Mouse (Mus musculus) liver, embryonic 12.5 days (tissue): Measurements from ENCODE around the gene Qpct. TPM values are rescaled to one million over a fixed set of nuclear protein-coding genes. Genes with fewer than 3 reads are reported as not detected.

Experiments
- ATAC-seq: fragments of 200-750 bp; cut with Nextera tagmentation; 2 replicates; pipeline ENCODE4 v1.8.0; 2017; ENCODE audit warnings: moderate number of reproducible peaks, mild to moderate bottlenecking, moderate library complexity
- H3K27ac ChIP-seq: fragments of 300-500 bp; sonication (generic); 2 replicates; pipeline ENCODE4 v1.5.1; 2016; ENCODE audit warnings: mild to moderate bottlenecking
- H3K27me3 ChIP-seq: fragments of 300-500 bp; sonication (generic); replicated peaks from 2 replicates; pipeline ENCODE4 v1.6.1; 2016; ENCODE audit warnings: mild to moderate bottlenecking, moderate library complexity
- H3K36me3 ChIP-seq: fragments of 300-500 bp; sonication (generic); 2 replicates; pipeline ENCODE4 v1.6.1; 2016; ENCODE audit warnings: mild to moderate bottlenecking, moderate library complexity
- H3K4me1 ChIP-seq: fragments of 300-500 bp; sonication (generic); 2 replicates; pipeline ENCODE4 v1.6.1; 2016
- H3K4me2 ChIP-seq: fragments of 300-500 bp; sonication (generic); 2 replicates; pipeline ENCODE4 v1.6.1; 2016; ENCODE audit warnings: mild to moderate bottlenecking, moderate library complexity
- H3K4me3 ChIP-seq: fragments of 300-500 bp; sonication (generic); 2 replicates; pipeline ENCODE4 v1.5.1; 2016; ENCODE audit warnings: mild to moderate bottlenecking, moderate library complexity
- H3K9ac ChIP-seq: fragments of 300-500 bp; sonication (generic); 2 replicates; pipeline ENCODE4 v1.6.1; 2016; ENCODE audit warnings: mild to moderate bottlenecking, moderate library complexity
- H3K9me3 ChIP-seq: fragments of 300-500 bp; sonication (generic); replicated peaks from 2 replicates; pipeline ENCODE4 v1.6.1; 2016; ENCODE audit warnings: mild to moderate bottlenecking, moderate library complexity
- WGBS: fragments of 180-500 bp; shearing (Covaris S2); methylation state at CpG from one replicate; pipeline ENCODE4 v1.1.7; 2016; ENCODE audit not compliant: insufficient replicate concordance; 5-methylcytosine and 5-hydroxymethylcytosine counted together
- polyA plus RNA-seq: library from polyadenylated mRNA; unstranded; fragments of >200 nt; fragmentation: Nextera tagmentation; extraction: Ambion mirVana; gene quantifications from 2 replicates; pipeline ENCODE4 v1.2.1, GENCODE M21; 2016

Gene Qpct
- 10.0 and 11.7 TPM in 2 replicates for polyA plus RNA-seq

DNA sequence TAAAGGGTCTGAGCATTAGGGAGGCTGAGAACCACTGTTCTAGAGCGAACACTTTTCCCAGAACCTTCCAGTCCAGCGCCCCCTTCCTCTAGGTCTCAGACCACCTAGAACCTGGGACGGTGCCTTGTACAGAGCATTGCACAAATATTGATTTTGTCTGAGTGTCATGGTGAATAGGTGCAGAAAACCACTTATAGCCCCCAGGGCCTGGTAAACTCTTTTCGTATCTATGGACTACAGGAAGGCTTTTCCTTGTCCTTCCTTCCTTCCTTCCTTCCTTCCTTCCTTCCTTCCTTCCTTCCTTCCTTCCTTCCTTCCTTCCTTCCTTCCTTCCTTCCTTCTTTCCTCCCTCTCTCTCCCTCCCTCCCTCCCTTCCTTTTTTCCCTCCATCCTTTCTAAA lies at the start of gene Qpct:
TSS of gene Qpct (plus strand) at position 301 of the 400 bp plus-strand sequence.
- Histone ChIP-seq H3K27me3 (peaks cover 26% of the 10 kb centered on the region), H3K4me3 (peak within 1 kb of the TSS; percentile 52), H3K4me1 (0 out of 2 replicates have a peak, but pooled peaks cover 5% of the 10 kb centered on the region), H3K9me3 (no peaks in the 10 kb centered on the region), H3K27ac (no peak within 1 kb of the TSS), H3K9ac (peak within 1 kb of the TSS; percentile 44), H3K4me2 (peak within 1 kb of the TSS; percentile 71), H3K36me3 (no peaks in the 10 kb centered on the region)
- 58% methylated on average over 4 of the region's 4 CpGs for WGBS
- no peak for ATAC-seq

DNA sequence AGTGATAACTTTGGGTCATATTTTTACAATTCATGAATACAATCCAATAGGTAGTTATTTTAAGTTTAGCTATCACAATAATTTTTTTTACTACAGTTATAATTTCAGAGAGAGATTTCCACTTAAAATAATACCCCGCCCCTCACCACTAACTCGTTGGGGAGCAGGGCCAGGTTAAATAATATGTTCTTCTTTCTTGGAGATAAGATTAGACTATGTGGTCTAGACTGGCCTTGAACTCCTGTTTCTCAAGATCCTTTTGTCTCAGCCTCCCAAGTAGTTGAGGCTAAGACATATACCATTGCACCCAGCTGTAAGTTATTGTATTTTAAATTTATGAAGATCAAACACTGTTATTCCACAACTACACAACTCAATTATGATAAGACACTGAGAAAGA lies 38.1 kb upstream of the Qpct start:
- H3K36me3 ChIP-seq: peaks cover 26% of the 10 kb centered on the region
- ATAC-seq: no peak
- WGBS: 40% methylated on average over 2 of the region's 2 CpGs
- H3K9ac ChIP-seq: no peak overlapping the region
- H3K4me2 ChIP-seq: no peak overlapping the region
- no peak overlapping the region for H3K27ac ChIP-seq
- peaks cover 38% of the 10 kb centered on the region for H3K4me1 ChIP-seq
- H3K9me3 ChIP-seq: no peaks in the 10 kb centered on the region
- no peaks in the 10 kb centered on the region for H3K27me3 ChIP-seq
- H3K4me3 ChIP-seq: no peak overlapping the region

DNA sequence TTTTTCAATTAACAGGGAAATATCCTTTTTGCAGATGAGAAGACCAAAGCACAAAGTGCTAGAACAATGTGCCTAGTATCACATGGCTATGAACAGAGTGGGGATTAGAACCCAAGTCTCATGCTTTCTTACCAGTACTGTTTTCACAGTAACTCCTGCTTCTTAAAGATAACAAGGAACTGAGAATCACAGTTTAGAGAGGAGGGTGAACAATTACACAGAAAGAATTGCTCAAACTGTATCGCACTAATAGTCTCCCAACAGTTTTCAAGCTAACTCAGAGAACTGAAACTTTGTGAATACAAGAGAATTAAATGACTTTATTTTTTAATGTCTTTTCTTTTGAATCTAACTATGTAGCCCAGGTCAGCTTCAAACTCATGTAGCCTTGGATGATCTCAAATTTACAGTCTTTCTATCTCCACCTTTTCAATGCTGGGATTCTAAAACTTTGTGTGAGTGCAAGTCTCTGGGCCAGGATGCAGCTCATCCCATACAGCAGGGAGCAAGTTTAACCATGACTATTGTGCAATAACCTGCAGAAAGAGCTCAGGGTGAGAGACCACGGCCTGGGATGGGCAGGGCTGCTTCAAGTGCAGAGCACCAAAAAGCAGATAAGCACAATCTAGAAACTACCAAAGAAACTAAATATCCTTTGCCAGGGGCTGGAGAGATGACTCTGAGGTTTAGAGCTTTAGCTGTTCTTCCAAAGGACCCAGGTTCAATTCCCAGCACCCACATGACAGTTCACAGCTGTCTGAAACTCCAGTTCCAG lies 36.6 kb upstream of the Qpct start:
- Histone ChIP-seq H3K4me2 (peak overlapping the region; percentile 10; the same call in 1 of the 2 replicates), H3K36me3 (peaks cover 22% of the 10 kb centered on the region), H3K9me3 (no peaks in the 10 kb centered on the region), H3K4me1 (peaks cover 53% of the 10 kb centered on the region), H3K4me3 (no peak overlapping the region), H3K27ac (no peak overlapping the region), H3K27me3 (no peaks in the 10 kb centered on the region), H3K9ac (no peak overlapping the region)
- 42% methylated on average over 2 of the region's 2 CpGs for WGBS
- peak; percentile 79 for ATAC-seq

DNA sequence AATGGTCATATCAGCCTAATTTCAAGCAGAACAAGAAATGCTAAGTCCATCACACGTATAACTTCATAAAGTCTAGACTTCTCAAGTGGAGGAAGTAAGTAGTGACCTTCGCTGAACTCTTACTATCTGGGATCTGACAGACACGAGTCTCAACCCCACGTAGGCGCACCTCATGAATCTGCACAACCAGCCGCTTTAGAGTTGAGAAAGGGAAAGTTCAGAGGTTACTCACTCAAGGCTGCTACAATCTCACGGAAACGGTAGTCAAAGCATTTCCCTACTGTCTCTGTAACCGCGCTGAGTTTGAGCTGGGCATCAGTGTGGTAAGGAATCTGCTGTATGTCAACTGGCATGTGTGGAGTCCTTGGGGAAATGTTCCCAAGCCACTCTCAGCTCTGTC lies 35.9 kb upstream of the Qpct start:
- Histone ChIP-seq H3K27me3 (peaks cover 3% of the 10 kb centered on the region; the same call in 1 of the 2 replicates), H3K4me1 (peaks cover 54% of the 10 kb centered on the region), H3K9ac (no peak overlapping the region), H3K9me3 (no peaks in the 10 kb centered on the region), H3K27ac (no peak overlapping the region), H3K36me3 (peaks cover 21% of the 10 kb centered on the region), H3K4me3 (no peak overlapping the region), H3K4me2 (no peak overlapping the region)
- 42% methylated on average over 10 of the region's 10 CpGs for WGBS
- ATAC-seq: no peak

DNA sequence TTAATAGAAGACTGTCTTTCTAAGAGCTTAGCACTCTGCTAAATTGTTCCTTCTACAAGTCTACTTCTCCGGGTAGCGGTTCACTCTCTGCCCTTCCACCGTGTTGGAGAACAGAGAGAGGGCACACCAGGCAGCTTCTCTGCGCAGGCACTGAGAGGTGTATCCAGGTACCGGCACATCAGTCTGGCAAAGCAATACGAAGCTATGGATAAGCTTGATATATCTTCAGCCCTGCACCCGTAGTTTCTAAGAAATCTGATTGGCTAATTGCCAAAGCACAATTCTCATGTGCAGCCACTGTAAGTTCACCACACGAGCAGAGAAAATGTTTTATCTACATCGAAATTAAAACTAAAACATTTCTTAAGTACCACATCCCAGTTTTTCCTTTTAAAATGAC lies 33.3 kb upstream of the Qpct start:
- H3K36me3 ChIP-seq: no peaks in the 10 kb centered on the region
- H3K9ac ChIP-seq: no peak overlapping the region
- H3K4me1 ChIP-seq: peaks cover 59% of the 10 kb centered on the region
- peak overlapping the region; percentile 24 for H3K4me2 ChIP-seq
- ATAC-seq: no peak
- H3K27me3 ChIP-seq: peaks cover 13% of the 10 kb centered on the region
- H3K27ac ChIP-seq: no peak overlapping the region
- WGBS: 63% methylated on average over 9 of the region's 9 CpGs
- H3K4me3 ChIP-seq: no peak overlapping the region
- no peaks in the 10 kb centered on the region for H3K9me3 ChIP-seq

DNA sequence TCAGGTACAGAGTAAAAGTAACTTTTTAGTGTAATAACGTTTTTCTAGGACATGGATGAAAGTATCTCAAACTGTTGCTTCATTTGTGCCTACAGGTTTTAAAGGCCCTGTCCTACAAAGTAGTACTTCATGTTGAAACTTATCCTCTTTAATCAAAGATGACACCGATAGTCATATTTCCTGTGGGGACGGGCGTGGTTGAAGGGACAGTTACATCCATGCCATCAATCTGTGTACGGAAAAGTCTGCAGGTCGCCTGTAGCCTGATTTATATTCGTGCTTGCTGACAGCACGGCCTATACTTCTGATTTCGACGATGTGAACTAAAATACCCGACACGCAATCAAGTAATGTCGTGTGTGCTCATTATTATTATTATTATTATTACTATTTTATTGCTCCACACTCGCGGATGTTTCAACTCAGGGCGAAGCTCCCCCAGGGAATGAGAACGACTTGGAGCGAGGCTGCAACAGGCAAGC lies 31.9 kb upstream of the Qpct start:
- 2% methylated on average over 18 of the region's 18 CpGs for WGBS

DNA sequence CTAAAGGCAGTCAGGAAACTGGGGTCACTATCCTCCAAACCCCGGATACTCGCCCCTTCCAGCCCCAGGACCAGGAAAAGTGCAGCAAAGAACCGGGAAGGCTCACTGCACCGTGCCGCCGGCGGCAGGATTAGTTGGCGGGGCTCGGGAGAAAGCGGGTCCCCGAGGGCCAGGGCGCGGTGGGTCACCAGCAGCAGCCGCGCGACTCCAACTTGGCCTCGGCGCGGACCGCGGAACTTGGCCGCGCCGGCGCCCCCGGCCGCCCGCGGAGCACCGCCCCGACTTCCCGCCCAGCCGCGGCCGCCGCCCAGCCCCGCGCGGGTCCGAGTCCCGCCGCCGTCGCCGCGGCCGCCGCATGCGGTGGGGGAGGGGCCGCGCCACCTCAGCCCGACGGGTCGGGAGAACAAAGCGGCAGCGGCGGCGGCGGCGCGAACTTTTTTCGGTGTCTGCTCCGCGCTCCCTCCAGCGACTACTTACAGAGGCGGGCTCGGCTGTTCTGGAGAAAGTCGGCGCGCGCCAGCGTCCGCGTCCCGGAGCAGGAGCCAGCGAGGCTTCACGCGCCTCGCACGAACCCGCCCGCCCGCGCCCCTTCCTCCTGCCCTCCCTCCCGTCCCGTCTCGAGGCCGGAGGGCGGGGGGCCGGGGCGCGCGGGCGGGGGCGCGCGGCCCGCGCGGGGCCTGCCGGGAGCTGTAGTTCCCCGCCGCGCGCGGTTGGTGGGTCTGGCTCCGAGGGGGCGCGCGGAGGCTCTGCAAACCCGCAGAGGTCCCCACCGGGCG lies 31.3 kb upstream of the Qpct start, which contains the start of gene Prkd3:
TSS of gene Prkd3 (minus strand) at position 609 of the 776 bp plus-strand sequence.
- Histone ChIP-seq H3K9me3 (no peaks in the 10 kb centered on the region), H3K4me3 (peak within 1 kb of the TSS; percentile 75), H3K27me3 (peaks cover 13% of the 10 kb centered on the region), H3K36me3 (no peaks in the 10 kb centered on the region), H3K4me2 (peak within 1 kb of the TSS; percentile 95), H3K4me1 (peaks cover 44% of the 10 kb centered on the region), H3K27ac (peak within 1 kb of the TSS; percentile 80), H3K9ac (peak within 1 kb of the TSS; percentile 81)
- under 1% methylated on average over 87 of the region's 113 CpGs for WGBS
- peak; percentile 87 for ATAC-seq

More for the DNA sequence above, 31.9 kb upstream of the Qpct start:
- peak overlapping the region; percentile 80 for H3K27ac ChIP-seq
- H3K27me3 ChIP-seq: peaks cover 13% of the 10 kb centered on the region
- peaks cover 50% of the 10 kb centered on the region for H3K4me1 ChIP-seq
- H3K9ac ChIP-seq: peak overlapping the region; percentile 81
- ATAC-seq: no peak
- peak overlapping the region; percentile 95 for H3K4me2 ChIP-seq
- H3K36me3 ChIP-seq: no peaks in the 10 kb centered on the region
- peak overlapping the region; percentile 75 for H3K4me3 ChIP-seq
- H3K9me3 ChIP-seq: no peaks in the 10 kb centered on the region

DNA sequence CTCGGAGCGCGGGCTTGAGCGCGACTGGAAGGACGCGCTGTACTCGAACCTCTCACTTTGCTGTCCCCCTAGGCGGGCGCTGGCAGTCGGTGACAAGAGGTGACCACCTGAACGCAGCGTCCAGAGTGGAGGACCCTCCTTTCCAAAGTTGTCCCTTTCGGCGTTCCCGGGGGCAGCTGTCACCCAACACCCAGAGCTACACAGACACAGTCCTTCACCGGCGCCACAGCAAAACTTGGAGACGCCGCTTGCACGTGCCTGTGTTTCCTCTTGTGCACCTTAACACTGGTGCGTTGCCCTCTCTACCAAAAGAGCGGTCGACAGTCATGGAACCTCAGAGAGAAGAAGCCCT lies 30.7 kb upstream of the Qpct start:
- WGBS: 2% methylated on average over 24 of the region's 24 CpGs

DNA sequence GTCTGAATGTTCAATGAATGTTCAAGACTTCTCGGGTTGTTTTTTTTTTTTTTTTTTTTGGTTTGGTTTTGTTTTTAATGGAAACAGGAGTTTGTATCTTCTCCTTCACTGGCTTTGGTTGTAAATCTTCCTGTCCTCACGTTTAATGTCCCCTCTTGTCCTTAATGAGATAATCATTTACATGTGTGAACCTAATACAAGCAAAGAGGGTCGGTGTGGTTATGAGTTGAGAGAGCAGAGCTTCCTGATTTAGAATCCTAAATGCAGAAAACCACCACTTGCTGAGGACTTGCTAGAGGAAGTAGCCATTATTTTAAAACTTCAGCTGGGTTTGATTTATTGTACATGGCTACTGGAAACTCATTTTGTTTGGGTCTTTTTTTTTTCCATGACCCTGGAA lies 29.0 kb upstream of the Qpct start:
- Histone ChIP-seq H3K36me3 (no peaks in the 10 kb centered on the region), H3K9me3 (no peaks in the 10 kb centered on the region), H3K4me3 (no peak overlapping the region), H3K4me1 (peaks cover 30% of the 10 kb centered on the region), H3K4me2 (no peak overlapping the region), H3K9ac (no peak overlapping the region), H3K27me3 (peaks cover 13% of the 10 kb centered on the region), H3K27ac (no peak overlapping the region)
- ATAC-seq: no peak
- 20% methylated on average over 3 of the region's 3 CpGs for WGBS

More for the DNA sequence above, 30.7 kb upstream of the Qpct start:
- Histone ChIP-seq H3K9me3 (no peaks in the 10 kb centered on the region), H3K9ac (peak overlapping the region; percentile 81), H3K36me3 (no peaks in the 10 kb centered on the region), H3K27ac (no peak overlapping the region), H3K4me3 (peak overlapping the region; percentile 75), H3K4me1 (peaks cover 39% of the 10 kb centered on the region), H3K27me3 (peaks cover 13% of the 10 kb centered on the region), H3K4me2 (peak overlapping the region; percentile 95)
- peak; percentile 40; the same call in 1 of the 2 replicates for ATAC-seq

DNA sequence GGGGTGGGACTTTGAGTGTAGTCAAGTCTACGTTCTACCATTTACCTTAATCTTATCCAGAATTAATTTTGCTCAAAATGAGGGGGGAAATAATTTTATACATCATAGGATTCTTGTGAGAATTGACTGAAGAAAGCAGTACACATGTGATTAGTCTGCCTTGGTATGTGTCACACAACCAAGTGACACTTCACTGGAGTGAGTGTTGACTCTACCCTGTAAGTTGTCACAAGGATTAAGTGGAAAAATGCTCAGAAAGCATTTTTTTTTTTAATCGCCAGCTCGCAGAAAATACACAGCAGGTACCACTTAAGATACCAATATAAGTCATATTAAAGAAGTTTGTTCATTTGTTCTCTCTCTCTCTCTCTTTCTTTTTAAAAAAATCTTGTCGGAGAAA lies 27.2 kb upstream of the Qpct start:
- H3K4me3 ChIP-seq: no peak overlapping the region
- no peak overlapping the region for H3K9ac ChIP-seq
- no peak for ATAC-seq
- no peaks in the 10 kb centered on the region for H3K36me3 ChIP-seq
- no peak overlapping the region for H3K4me2 ChIP-seq
- peaks cover 12% of the 10 kb centered on the region for H3K4me1 ChIP-seq
- no peaks in the 10 kb centered on the region for H3K9me3 ChIP-seq
- 71% methylated on average over 4 of the region's 4 CpGs for WGBS
- H3K27ac ChIP-seq: no peak overlapping the region
- H3K27me3 ChIP-seq: peaks cover 13% of the 10 kb centered on the region

DNA sequence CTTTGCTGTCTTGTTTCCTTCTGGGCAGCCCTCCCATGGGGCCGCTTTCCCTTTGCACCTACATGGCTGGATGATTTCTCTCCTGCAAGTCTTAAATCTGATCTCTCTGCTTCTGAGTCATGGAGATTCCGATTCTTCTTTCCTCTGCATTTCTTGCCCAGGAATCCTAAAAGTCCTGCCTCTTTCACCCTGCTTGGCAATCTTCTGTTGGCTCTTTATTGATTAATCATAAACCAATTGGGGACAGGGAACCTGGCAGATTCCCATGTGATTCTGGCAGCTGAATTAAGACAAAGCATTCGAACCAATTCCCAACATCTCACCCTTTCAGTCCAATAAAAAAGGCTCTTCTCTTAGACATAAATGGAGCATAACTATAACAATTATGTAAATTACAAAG lies 22.5 kb upstream of the Qpct start:
- Histone ChIP-seq H3K36me3 (no peaks in the 10 kb centered on the region), H3K4me2 (no peak overlapping the region), H3K4me3 (no peak overlapping the region), H3K27me3 (no peaks in the 10 kb centered on the region), H3K4me1 (no peaks in the 10 kb centered on the region), H3K9ac (no peak overlapping the region), H3K27ac (no peak overlapping the region), H3K9me3 (no peaks in the 10 kb centered on the region)
- no peak for ATAC-seq
- WGBS: 49% methylated on average over 3 of the region's 3 CpGs

DNA sequence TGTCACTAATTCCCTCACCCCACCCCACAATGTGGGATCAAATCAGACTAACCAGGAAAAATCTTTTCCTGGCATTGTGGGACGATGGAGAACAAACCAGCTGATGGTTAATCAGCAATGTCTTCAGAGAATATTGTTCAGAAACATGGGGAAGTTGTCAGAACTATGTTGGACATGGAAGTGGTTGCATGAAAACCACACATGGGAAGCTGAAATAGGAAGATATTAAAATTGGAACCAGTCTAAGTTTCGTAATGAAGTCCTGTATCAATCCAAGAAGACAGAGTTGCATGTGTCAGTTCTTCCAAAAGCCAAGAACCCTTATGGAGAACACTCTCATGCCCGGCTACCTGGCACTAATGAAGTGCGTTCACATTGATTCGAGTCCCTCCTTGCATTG lies 20.1 kb upstream of the Qpct start:
- Histone ChIP-seq H3K27ac (no peak overlapping the region), H3K4me3 (no peak overlapping the region), H3K4me1 (no peaks in the 10 kb centered on the region), H3K36me3 (no peaks in the 10 kb centered on the region), H3K4me2 (no peak overlapping the region), H3K9ac (no peak overlapping the region), H3K9me3 (no peaks in the 10 kb centered on the region), H3K27me3 (no peaks in the 10 kb centered on the region)
- no peak for ATAC-seq
- 58% methylated on average over 5 of the region's 5 CpGs for WGBS
